Mouse (Mus musculus) T-helper 2 cell (primary cell): ENCODE results near the gene Orc2.

Experiments
- in situ Hi-C: fragments of 300-600 bp; cut with MboI, MseI; formaldehyde crosslinking; loops from one replicate; pipeline ENCODE4 v1.15.1; 2025; ENCODE audit warnings: high pct_unique_total_duplicates

Orc2 gene

GRCm38 (mm10) chr1:58423371-58424248 lies 81.3 kb downstream of the Orc2 start, which contains the start of gene Clk1:
Gene Clk1, minus strand, starts transcription at chr1:58424066.
- in situ Hi-C loops = no loop called here

- in situ Hi-C loops = no loop called here
Measured at GRCm38 (mm10) chr1:58422879-58423278, 82.0 kb downstream of the Orc2 start.

GRCm38 (mm10) chr1:58420961-58421360 lies 83.9 kb downstream of the Orc2 start:
- in situ Hi-C loops = no loop called here

- in situ Hi-C loops = no loop called here
Measured at GRCm38 (mm10) chr1:58420032-58420431, 84.9 kb downstream of the Orc2 start.

- in situ Hi-C loops = no loop called here
Measured at GRCm38 (mm10) chr1:58416048-58416447, 88.9 kb downstream of the Orc2 start.

GRCm38 (mm10) chr1:58415442-58415841 lies 89.5 kb downstream of the Orc2 start:
- in situ Hi-C loops = no loop called here
